Mouse (Mus musculus) midbrain, embryonic 15.5 days (tissue): ENCODE measurements at regions not wholly inside any gene's neighbourhood (a gene's known extent, or its start where the extent isn't known, plus 50 kb on each side); places are given as distances from the start of the nearest gene placed in this dataset.

ENCODE experiments used
- ATAC-seq: fragments of 200-750 bp; cut with Nextera tagmentation; replicated peaks from 2 replicates; pipeline ENCODE4 v1.8.0; 2017; ENCODE audit warnings: moderate TSS enrichment
- H3K27ac ChIP-seq: fragments of 300-500 bp; sonication (generic); 2 replicates; pipeline ENCODE4 v1.5.1; 2015; ENCODE audit warnings: mild to moderate bottlenecking, inconsistent platforms
- H3K27me3 ChIP-seq: fragments of 300-500 bp; sonication (generic); replicated peaks from 2 replicates; pipeline ENCODE4 v1.6.1; 2015; ENCODE audit warnings: inconsistent platforms
- H3K36me3 ChIP-seq: fragments of 300-500 bp; sonication (generic); replicated peaks from 2 replicates; pipeline ENCODE4 v1.6.1; 2015; ENCODE audit warnings: inconsistent platforms
- H3K4me1 ChIP-seq: fragments of 300-500 bp; sonication (generic); 2 replicates; pipeline ENCODE4 v1.6.1; 2015; ENCODE audit warnings: inconsistent platforms
- H3K4me2 ChIP-seq: fragments of 300-500 bp; sonication (generic); 2 replicates; pipeline ENCODE4 v1.6.1; 2015; ENCODE audit warnings: inconsistent platforms, mild to moderate bottlenecking, moderate library complexity
- H3K4me3 ChIP-seq: fragments of 300-500 bp; sonication (generic); 2 replicates; pipeline ENCODE4 v1.5.1; 2015; ENCODE audit warnings: mild to moderate bottlenecking, inconsistent platforms
- H3K9ac ChIP-seq: fragments of 300-500 bp; sonication (generic); 2 replicates; pipeline ENCODE4 v1.6.1; 2015; ENCODE audit warnings: mild to moderate bottlenecking, inconsistent platforms
- H3K9me3 ChIP-seq: fragments of 300-500 bp; sonication (generic); 2 replicates; pipeline ENCODE4 v1.6.1; 2016; ENCODE audit warnings: inconsistent platforms
- WGBS: fragments of 180-500 bp; shearing (Covaris S2); methylation state at CpG from one replicate; pipeline ENCODE4 v1.1.7; 2015; ENCODE audit warnings: mixed read lengths; 5-methylcytosine and 5-hydroxymethylcytosine counted together

DNA sequence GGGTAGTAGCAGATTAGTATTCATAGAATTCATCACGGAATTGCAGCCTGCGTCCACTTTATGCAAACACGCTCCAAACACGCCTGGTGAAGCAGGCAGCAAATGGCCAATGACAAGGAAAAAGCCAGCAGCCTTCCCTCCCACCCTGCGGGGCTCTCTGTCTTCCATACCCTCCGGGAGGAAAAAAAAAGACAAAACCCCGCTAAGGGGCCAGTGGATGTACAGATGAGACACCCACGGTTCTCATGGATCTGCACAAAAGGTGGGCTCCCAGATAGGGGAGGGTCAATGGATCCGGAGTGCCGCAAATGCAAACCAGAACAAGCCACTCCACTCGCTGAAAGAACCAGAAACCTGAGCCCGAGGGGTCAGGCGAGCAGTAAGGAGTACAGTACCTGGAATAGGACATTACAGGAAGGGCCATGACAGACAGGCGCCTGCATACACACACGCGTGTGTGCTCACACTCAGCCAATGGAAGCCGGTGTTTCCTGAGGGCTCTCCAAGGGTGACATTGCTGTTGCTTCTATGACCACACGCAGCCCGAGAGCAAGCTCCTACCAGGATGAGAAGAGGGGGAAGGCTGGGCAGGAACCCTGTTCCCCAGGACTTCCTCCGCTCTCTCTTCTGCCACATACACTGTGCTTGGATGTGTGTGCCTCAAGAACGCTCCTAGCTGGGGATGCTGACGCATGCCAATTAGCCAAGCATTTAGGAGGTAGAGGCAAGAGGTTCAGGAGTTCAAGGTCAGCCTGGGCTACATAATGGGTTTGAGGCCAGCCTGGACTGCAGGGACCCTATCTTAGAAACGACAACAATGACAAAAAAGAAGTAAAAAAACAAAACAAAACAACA lies 57.5 kb upstream of the Casz1 start:
- no peak overlapping the region for H3K4me3 ChIP-seq
- 0 out of 2 replicates have a peak overlapping the region, but pooled peaks have one; percentile 46 for H3K27ac ChIP-seq
- peaks cover 25% of the 10 kb centered on the region for H3K4me1 ChIP-seq
- no peak for ATAC-seq
- WGBS, result 40% methylated on average over 23 of the region's 23 CpGs
- peaks cover 14% of the 10 kb centered on the region; the same call in 1 of the 2 replicates for H3K27me3 ChIP-seq
- H3K36me3 ChIP-seq, result no peaks in the 10 kb centered on the region
- no peaks in the 10 kb centered on the region for H3K9me3 ChIP-seq
- no peak overlapping the region for H3K4me2 ChIP-seq
- H3K9ac ChIP-seq, result no peak overlapping the region

DNA sequence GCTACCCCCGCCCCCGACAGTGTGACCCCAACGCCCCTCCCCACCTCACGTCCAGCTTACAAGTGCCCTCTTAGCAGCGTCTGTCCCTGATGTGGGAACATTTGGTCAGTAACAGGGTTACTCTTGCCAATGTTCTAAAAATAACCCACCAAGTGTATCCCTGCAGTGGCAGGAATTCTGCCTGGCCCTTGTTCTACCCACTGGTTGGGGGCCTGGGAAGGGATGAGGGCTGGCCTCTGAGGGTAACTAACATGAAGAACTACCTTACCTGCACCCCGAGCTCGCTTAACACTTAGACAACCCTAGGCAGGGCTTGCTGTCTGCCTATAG lies 56.9 kb upstream of the Casz1 start:
- no peaks in the 10 kb centered on the region for H3K9me3 ChIP-seq
- no peak overlapping the region for H3K9ac ChIP-seq
- H3K4me3 ChIP-seq, result no peak overlapping the region
- no peak overlapping the region for H3K4me2 ChIP-seq
- ATAC-seq, result no peak
- no peak overlapping the region for H3K27ac ChIP-seq
- no peaks in the 10 kb centered on the region for H3K36me3 ChIP-seq
- peaks cover 14% of the 10 kb centered on the region; the same call in 1 of the 2 replicates for H3K27me3 ChIP-seq
- WGBS, result 86% methylated on average over 7 of the region's 7 CpGs
- H3K4me1 ChIP-seq, result peaks cover 25% of the 10 kb centered on the region

DNA sequence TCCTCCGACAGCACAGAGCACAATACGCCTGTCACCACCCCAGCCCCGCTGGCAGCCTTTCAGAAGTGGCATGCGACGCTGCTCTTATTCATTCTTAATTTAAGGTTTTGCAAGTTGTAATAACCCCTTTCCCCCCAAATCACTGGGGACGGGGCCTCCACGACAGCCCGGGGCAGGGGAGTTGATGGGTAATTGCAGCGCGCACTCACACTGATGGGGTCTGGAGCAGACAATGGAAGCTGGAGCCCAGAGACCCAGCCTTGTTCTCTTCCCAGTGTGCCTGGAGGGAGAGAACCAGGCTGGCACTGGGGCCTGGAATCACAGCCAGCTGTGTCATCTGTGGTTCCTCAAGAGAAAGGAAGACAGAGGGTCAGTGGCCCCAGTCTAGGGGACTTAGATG lies 54.2 kb upstream of the Casz1 start:
- H3K27me3 ChIP-seq, result peaks cover 10% of the 10 kb centered on the region; the same call in 1 of the 2 replicates
- WGBS, result 69% methylated on average over 10 of the region's 10 CpGs
- H3K36me3 ChIP-seq, result no peaks in the 10 kb centered on the region
- H3K9me3 ChIP-seq, result no peaks in the 10 kb centered on the region
- H3K27ac ChIP-seq, result no peak overlapping the region
- H3K4me1 ChIP-seq, result peaks cover 12% of the 10 kb centered on the region
- ATAC-seq, result no peak
- no peak overlapping the region for H3K4me2 ChIP-seq
- no peak overlapping the region for H3K9ac ChIP-seq
- H3K4me3 ChIP-seq, result no peak overlapping the region

DNA sequence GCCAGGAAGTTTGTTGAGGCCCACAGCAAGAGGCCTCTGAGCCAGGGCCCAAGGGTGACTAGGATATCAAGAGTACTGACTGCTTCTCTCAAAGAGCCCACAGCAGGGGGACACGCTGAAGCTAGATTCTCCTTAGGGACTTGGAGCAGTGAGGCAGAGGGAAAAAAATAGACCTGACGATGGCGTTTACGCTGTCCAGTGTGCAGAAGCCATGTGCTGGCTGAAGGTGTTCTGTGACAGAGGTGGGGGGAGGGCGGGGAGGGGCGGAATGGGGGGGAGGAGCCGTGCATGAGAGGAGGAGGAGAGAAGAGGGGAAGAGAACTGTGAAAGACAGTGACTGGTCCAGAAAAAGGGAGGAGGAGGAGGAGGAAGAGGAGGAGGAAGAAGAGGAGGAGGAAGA lies 52.6 kb upstream of the Casz1 start:
- H3K9ac ChIP-seq, result no peak overlapping the region
- no peak overlapping the region for H3K4me3 ChIP-seq
- no peak for ATAC-seq
- WGBS, result 58% methylated on average over 7 of the region's 7 CpGs
- H3K27me3 ChIP-seq, result peaks cover 8% of the 10 kb centered on the region; the same call in 1 of the 2 replicates
- no peaks in the 10 kb centered on the region for H3K9me3 ChIP-seq
- no peak overlapping the region for H3K4me2 ChIP-seq
- H3K4me1 ChIP-seq, result peaks cover 3% of the 10 kb centered on the region
- H3K36me3 ChIP-seq, result no peaks in the 10 kb centered on the region
- H3K27ac ChIP-seq, result no peak overlapping the region

DNA sequence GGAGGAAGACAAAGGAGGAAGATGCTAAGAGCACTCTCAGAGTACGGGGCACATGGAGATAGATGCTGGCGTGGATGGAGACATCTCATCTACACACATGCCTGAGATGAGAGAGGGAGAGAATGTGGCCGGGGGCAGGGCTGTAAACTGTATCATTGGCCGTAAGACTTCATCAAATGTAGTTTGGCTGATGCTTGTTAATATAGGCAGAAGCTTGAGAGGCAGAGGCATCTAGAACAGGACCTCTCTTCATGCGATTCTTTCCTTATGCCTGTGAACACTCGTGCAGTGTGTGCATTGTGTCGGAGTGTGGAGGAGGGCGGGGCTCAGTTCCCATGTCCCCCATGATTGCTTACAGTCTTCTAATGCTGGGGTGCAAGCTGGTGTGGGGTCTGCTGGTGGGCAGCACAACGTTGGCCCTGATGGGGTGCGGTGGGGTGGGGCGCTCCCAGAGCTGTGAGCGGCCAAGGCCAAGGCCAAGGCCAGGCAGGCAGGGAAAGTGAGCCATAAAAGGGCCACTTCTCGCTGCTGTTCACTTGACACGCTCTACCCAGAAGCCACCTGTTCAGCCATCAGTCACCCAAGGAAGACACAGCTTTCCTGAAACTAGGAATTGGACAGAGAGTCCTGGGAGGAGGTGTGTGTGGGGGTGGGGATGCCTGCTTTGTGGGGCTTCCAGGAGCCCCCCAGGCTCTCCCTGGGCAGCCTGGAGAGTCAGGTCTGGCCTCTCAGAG lies 51.7 kb upstream of the Casz1 start:
- H3K9me3 ChIP-seq, result no peaks in the 10 kb centered on the region
- H3K36me3 ChIP-seq, result no peaks in the 10 kb centered on the region
- no peak overlapping the region for H3K9ac ChIP-seq
- no peak overlapping the region for H3K27ac ChIP-seq
- peaks cover 3% of the 10 kb centered on the region; the same call in 1 of the 2 replicates for H3K27me3 ChIP-seq
- H3K4me3 ChIP-seq, result no peak overlapping the region
- no peaks in the 10 kb centered on the region for H3K4me1 ChIP-seq
- WGBS, result 88% methylated on average over 14 of the region's 14 CpGs
- ATAC-seq, result no peak
- H3K4me2 ChIP-seq, result no peak overlapping the region

DNA sequence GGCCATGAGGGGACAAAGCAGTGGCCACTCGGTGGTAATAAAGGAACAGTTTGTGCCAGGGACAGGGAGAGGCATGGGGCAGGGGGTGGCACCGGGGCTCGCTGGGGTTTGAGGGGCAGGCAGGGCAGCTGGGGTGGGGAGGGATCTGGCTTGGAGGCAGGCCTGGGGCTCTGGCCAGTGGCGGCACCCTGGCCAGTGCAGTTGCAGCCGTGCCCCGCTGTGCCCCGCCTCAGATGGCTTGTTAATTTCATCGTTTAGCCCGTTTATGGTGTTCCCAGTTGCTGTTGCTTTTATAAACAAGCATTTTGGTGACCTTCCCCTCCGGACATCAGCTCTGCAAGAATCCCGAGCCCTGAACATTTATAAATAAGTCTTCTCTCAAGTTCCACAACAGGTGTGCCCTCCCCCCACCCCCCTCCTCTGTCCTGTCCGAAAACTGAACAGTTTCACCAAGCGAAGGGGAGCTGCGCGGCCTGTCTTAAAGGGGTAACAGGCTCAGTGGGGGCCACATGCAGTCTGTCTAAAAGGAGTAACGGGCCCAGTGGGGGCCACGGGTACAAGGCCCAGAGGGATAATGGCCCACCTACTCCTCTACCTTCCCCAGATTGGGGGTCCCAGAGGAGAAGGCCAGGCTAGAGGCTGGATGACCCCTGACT lies 51.0 kb upstream of the Casz1 start:
- no peaks in the 10 kb centered on the region for H3K4me1 ChIP-seq
- no peak overlapping the region for H3K9ac ChIP-seq
- no peak for ATAC-seq
- H3K27me3 ChIP-seq, result peaks cover 3% of the 10 kb centered on the region; the same call in 1 of the 2 replicates
- no peak overlapping the region for H3K4me3 ChIP-seq
- no peaks in the 10 kb centered on the region for H3K9me3 ChIP-seq
- H3K36me3 ChIP-seq, result no peaks in the 10 kb centered on the region
- no peak overlapping the region for H3K27ac ChIP-seq
- H3K4me2 ChIP-seq, result no peak overlapping the region
- 78% methylated on average over 17 of the region's 17 CpGs for WGBS

DNA sequence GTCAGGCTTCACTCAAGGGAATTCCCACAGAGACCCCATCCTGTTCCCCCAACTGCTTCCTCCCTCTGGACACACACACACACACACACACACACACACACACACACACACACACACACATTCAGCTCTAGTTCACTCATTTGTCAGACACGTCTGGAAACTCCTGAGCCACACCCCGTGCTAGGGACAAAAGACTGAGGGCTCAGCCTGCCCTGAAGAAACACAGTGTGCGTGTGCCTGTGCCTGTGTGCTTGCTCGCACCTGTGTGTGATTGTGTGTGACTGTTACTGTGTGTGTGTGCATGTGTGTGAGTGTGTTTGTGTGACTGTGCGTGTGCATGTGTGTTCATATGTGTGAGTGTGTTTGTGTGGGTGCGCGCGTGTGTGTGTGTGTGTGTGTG lies 50.4 kb upstream of the Casz1 start:
- H3K4me1 ChIP-seq, result no peaks in the 10 kb centered on the region
- no peak overlapping the region for H3K4me3 ChIP-seq

More for the DNA sequence above, 50.4 kb upstream of the Casz1 start:
- H3K27me3 ChIP-seq, result peaks cover 3% of the 10 kb centered on the region; the same call in 1 of the 2 replicates
- no peak for ATAC-seq
- H3K27ac ChIP-seq, result no peak overlapping the region
- no peak overlapping the region for H3K9ac ChIP-seq
- no peaks in the 10 kb centered on the region for H3K9me3 ChIP-seq
- no peaks in the 10 kb centered on the region for H3K36me3 ChIP-seq
- 80% methylated on average over 8 of the region's 8 CpGs for WGBS
- H3K4me2 ChIP-seq, result no peak overlapping the region
